Mouse (Mus musculus): ENCODE results near the gene Msmp. TPM values are rescaled to one million over a fixed set of nuclear protein-coding genes. Genes with fewer than 3 reads are reported as not detected.
"Not testable (repeated sequence)": the region's sequence is repeated elsewhere in the genome, so short reads cannot be mapped to it uniquely, and the experiment has no call there.

The Msmp gene
- polyA plus RNA-seq, 1 experiment from 2014 or later = 0.81 TPM

DNA sequence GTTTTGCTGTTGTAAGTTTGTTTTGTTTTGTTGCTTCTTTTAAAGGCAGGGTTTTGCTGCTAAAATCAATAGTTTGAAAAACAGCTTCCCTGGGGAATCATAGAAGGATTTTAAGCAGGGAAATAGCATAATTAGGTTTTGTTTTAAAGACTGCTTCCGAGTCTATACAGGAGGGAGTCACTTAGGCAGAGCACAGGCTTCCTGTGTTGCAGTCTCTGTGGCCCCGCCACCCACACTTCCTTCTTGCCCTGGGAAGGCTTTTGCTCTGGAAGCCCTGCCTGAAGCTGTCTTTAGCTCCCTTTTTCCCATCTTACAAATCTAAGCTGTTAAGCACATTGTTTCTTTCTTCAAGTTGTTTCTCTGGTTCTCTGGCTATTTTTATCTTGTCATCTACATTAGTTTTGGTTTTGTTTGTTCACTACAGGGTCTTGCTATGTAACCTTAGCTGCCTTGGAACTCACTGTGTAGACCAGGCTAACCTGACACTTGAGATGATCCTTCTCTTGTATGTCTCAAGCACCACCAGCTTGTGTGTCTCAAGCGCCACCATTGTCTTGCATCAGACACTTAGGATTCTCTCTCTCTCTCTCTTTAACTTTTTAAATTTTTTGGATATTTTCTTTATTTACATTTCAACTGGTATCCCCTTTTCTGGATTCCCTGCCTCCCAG lies 28.9 kb upstream of the Msmp start:
- ATAC-seq (replicated peaks) = no peak
- Histone ChIP-seq H3K9ac (replicated peaks) (no peak overlapping the region), H3K27me3 (no peaks in the 10 kb centered on the region), H3K4me1 (no peaks in the 10 kb centered on the region), H3K4me2 (replicated peaks) (no peak overlapping the region), H3K36me3 (no peaks in the 10 kb centered on the region), H3K4me3 (no peak overlapping the region), H3K27ac (replicated peaks) (no peak overlapping the region), H3K9me3 (no peaks in the 10 kb centered on the region)
- WGBS = 62% methylated on average over 3 of the region's 3 CpGs

DNA sequence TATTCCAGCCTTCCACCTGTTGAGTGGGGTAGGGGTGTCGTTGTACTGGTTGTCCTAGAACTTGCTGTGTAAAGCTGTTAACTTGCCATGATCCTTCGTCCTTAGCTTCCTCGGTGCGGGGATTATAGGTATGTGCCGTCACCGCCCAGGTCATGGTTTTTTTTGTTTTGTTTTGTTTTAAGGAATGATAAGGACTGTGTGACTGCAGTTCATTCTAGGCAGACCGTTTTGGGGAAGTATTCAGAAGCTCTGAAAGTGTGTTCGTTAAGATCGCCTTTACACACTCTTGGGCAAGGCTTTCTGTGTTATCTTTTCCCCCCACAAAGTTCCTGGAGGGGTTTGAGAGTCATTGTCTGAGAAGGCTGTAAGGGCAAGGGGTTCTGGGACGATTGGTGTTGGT lies 28.2 kb upstream of the Msmp start:
- no peaks in the 10 kb centered on the region for H3K4me1 ChIP-seq
- H3K9me3 ChIP-seq = no peaks in the 10 kb centered on the region
- no peak overlapping the region for H3K4me2 ChIP-seq (replicated peaks)
- H3K36me3 ChIP-seq = no peaks in the 10 kb centered on the region
- no peak overlapping the region for H3K4me3 ChIP-seq
- ATAC-seq (replicated peaks) = no peak
- H3K9ac ChIP-seq (replicated peaks) = no peak overlapping the region
- H3K27ac ChIP-seq (replicated peaks) = no peak overlapping the region
- 57% methylated on average over 10 of the region's 10 CpGs for WGBS
- H3K27me3 ChIP-seq = no peaks in the 10 kb centered on the region

DNA sequence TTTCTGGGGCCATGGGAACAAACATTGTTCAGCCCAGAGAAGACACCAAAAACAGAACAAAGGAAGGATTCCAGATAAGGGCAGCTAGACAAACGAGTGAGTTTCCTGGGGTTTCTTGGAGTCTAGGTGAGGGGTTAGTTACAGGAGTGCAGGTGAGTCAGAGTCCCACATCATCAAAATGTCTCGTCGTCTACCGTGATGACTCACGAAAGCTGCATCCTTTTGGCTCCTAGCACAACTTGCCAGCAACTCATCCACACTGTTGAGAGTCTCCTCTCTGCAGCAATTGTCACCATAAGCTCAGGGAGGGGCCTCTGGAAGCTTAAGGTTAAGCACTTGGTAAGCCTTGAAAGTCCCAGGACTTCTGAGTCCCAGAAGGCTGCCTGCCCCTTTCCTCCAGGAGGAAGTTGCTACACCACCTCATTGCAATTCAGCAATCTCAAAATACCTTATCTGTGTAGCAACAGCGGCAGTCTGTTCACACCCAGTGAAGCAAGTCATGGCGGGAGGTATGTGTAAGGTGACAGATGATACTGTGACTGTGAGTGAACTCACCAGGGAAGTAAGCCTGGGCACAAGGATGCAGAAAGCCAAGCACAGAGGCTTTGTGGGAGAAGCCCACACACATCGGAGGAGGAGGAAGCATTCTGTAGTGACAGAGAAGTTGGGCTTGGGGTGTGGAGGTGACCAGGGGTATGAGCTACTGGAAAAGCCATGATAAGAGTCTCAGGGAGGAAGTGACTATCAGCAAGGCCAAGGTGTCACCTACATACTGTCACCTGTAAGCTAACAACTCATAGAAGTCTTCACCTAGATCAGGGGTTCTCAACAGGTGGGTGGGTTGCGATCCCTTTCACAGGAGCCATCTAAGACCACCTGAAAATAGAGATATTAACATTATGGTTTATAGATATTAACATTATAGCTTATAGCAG lies 20.7 kb upstream of the Msmp start:
- Histone ChIP-seq H3K9ac (replicated peaks) (no peak overlapping the region), H3K4me1 (no peaks in the 10 kb centered on the region), H3K36me3 (no peaks in the 10 kb centered on the region), H3K4me3 (no peak overlapping the region), H3K4me2 (replicated peaks) (no peak overlapping the region), H3K27ac (replicated peaks) (no peak overlapping the region), H3K27me3 (no peaks in the 10 kb centered on the region), H3K9me3 (no peaks in the 10 kb centered on the region)
- WGBS = 82% methylated on average over 9 of the region's 9 CpGs
- no peak for ATAC-seq (replicated peaks)

DNA sequence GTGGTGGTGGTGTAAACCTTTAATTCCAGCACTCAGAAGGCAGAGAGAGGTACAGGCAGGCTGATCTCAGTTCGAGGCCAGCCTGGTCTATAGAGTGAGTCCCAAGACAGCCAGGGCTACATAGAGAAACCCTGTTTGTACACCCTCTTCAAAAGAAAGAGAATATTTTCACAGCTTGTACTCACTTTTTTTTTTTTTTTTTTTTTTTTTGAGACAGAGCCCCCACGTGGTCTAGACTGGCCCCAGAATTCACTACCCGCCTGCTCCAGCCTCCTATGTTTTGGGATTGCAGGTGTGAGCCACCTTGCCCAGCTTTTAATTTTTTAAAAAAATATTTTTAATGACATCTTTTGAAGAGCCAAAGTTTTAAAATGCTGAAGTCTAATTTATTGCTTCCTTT lies 19.8 kb upstream of the Msmp start:
- no peak overlapping the region for H3K27ac ChIP-seq (replicated peaks)
- H3K9ac ChIP-seq (replicated peaks) = no peak overlapping the region
- no peaks in the 10 kb centered on the region for H3K9me3 ChIP-seq
- H3K36me3 ChIP-seq = no peaks in the 10 kb centered on the region
- 73% methylated on average over 3 of the region's 3 CpGs for WGBS
- no peak for ATAC-seq (replicated peaks)
- no peaks in the 10 kb centered on the region for H3K27me3 ChIP-seq
- H3K4me3 ChIP-seq = no peak overlapping the region
- no peak overlapping the region for H3K4me2 ChIP-seq (replicated peaks)
- no peaks in the 10 kb centered on the region for H3K4me1 ChIP-seq

DNA sequence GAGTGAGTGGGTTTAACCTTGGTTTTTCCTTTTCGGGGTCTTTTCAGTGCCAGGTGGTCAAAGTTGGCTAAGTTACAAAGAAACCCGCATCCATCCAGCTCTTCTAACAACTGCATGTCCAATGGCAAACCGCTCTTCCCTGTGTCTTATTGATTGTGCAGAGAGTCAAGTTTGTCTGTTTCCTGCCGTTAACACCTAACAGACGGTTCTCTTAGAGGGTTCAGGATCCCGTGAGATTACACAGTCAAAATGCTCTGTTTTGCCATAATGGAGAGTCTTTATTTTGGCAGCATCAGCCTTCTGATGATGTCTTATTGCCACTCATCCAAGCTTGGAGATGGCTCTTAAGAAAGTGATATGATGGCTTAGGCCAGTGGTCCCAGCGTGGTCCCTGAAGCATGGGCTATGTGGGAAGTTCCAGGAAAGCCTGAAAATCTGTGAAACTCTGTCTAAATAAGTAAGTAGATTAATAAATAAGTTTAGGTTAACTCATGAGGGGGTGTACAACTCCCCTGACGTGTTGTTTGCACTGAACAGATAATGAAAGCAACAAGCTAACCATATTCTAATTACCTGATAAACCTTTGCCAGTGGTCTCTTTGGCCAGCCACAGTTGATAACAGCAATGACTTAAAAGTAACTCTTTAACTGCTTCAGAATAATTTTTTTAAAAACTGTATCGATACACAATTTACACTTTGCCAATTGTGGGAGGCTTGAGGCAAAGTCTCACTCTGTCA lies 16.1 kb upstream of the Msmp start:
- Histone ChIP-seq H3K9me3 (no peaks in the 10 kb centered on the region), H3K27me3 (no peaks in the 10 kb centered on the region), H3K4me3 (no peak overlapping the region), H3K27ac (replicated peaks) (no peak overlapping the region), H3K4me1 (no peaks in the 10 kb centered on the region), H3K36me3 (no peaks in the 10 kb centered on the region), H3K9ac (replicated peaks) (no peak overlapping the region), H3K4me2 (replicated peaks) (no peak overlapping the region)
- WGBS = 78% methylated on average over 9 of the region's 9 CpGs
- no peak for ATAC-seq (replicated peaks)

DNA sequence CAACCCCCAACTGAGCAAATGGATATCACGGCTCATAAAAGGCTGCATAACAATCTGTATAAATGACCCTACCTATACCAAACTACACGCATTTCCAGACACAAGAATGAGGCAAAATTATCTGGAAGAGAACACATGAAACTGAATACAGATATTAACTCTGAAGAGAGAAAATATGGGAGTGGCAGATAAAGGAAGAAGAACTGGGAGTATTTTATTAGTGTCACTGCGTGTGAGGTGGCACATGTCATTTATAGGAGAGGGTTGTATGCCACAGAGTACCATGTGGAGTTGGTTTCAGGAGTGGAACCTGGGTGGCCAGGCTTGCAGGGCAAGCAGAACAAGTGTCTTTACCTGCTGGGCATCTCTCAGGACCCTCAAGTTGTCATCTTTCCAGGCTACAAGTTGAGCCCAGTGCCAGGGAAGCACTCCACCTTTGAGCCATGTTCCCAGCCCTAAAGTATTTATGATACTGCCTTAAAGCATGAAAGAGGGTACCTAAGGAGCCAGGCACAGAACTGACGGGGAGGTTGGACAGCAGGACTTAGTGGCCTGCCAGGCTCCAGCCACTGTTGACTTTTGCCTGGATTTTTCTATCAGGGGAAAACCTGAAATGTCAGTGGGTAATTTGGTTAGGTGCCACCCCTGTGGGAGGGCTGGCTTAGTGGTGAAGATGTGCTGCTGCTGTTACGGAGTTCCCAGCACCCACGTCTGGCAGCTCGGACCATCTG lies 14.5 kb upstream of the Msmp start:
- H3K9ac ChIP-seq (replicated peaks) = no peak overlapping the region
- no peak overlapping the region for H3K27ac ChIP-seq (replicated peaks)
- WGBS = 88% methylated on average over 7 of the region's 7 CpGs
- no peak for ATAC-seq (replicated peaks)
- H3K27me3 ChIP-seq = no peaks in the 10 kb centered on the region
- H3K4me2 ChIP-seq (replicated peaks) = no peak overlapping the region
- H3K4me3 ChIP-seq = no peak overlapping the region
- H3K36me3 ChIP-seq = no peaks in the 10 kb centered on the region
- no peaks in the 10 kb centered on the region for H3K4me1 ChIP-seq
- H3K9me3 ChIP-seq = no peaks in the 10 kb centered on the region

DNA sequence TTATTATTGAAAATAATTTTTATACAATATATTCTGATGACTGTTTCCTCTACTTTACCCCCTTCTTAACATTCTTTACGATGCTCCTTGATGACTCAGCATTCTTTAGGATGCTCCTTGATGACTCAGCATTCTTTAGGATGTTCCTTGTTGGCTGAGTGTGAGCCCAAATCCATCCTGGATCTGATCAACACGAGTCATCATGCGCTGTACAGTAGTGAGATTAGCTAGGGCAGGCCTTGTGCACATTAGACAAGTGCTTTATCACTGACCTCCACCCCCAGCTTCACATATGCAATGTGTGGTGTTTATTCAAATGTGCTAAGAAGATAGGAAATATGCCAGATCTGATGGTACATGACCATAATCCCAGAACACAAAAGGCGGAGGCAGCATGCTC lies 13.9 kb upstream of the Msmp start:
- Histone ChIP-seq H3K4me2 (replicated peaks) (no peak overlapping the region), H3K9ac (replicated peaks) (no peak overlapping the region), H3K4me1 (no peaks in the 10 kb centered on the region), H3K27me3 (no peaks in the 10 kb centered on the region), H3K36me3 (no peaks in the 10 kb centered on the region), H3K4me3 (no peak overlapping the region), H3K9me3 (no peaks in the 10 kb centered on the region), H3K27ac (replicated peaks) (no peak overlapping the region)
- 80% methylated on average over 4 of the region's 4 CpGs for WGBS
- ATAC-seq (replicated peaks) = no peak

DNA sequence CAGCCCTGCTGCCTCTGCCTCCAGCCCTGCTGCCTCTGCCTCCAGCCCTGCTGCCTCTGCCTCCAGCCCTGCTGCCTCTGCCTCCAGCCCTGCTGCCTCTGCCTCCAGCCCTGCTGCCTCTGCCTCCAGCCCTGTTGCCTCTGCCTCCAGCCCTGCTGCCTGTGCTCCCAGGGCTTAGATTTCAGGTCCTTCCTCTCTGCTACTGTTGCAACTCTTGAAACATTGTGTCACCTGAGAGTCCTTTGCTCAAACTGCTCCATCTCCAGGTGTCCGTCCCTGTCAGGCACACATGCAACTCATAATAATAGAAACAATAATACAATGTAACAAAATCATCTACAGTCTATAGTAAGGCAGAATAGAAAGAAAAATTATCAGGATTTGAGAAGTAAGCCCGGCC lies 12.3 kb upstream of the Msmp start:
- WGBS = 78% methylated on average over 2 of the region's 2 CpGs
- not testable (repeated sequence) for ATAC-seq (replicated peaks); H3K4me2 ChIP-seq (replicated peaks); H3K4me1 ChIP-seq; H3K4me3 ChIP-seq; H3K27me3 ChIP-seq; H3K36me3 ChIP-seq; H3K9ac ChIP-seq (replicated peaks); H3K9me3 ChIP-seq; H3K27ac ChIP-seq (replicated peaks)

DNA sequence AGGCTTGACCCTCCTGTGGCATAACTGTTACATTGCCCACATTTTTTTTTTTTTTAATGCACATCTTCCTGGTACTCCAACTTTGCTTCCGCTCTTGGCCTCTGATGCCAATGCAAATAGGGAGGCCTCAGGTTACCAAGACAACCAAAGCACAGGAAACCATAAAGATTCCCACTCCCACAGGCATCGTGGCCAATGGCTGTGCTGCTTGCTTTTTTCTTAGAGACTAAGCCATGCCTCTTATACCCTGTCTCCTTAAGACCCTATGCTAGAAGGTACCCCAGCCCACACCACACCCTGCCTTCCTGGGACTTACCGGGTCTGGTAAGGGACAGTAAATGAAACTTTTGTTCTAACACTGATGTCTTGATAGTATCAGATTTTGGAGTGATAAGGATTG lies 9.2 kb upstream of the Msmp start:
- WGBS = 66% methylated on average over 3 of the region's 3 CpGs
- H3K4me1 ChIP-seq = no peaks in the 10 kb centered on the region
- H3K4me3 ChIP-seq = no peak overlapping the region

DNA sequence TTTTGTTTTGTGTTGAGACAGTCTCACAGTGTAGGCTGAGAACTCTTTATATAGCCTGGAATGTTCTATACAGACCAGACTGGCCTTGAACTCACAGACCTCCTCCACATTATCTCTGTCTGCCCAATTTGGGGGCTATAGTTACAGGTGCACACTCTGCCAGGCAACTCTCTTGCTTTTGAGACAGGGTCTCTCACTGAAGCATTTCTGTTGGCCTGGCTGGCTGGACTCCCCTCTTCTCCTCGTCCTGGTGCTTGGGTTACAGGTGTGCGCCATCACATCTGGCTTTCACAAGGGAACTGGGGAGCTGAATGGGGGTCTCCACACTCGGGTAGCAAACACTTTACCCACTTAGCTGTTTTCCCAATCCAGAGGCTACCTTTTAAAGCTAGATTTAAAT lies 7.7 kb upstream of the Msmp start:
- H3K4me2 ChIP-seq (replicated peaks) = no peak overlapping the region
- WGBS = 74% methylated on average over 3 of the region's 3 CpGs
- no peak overlapping the region for H3K27ac ChIP-seq (replicated peaks)
- no peak overlapping the region for H3K9ac ChIP-seq (replicated peaks)
- H3K36me3 ChIP-seq = no peaks in the 10 kb centered on the region
- no peaks in the 10 kb centered on the region for H3K4me1 ChIP-seq
- H3K27me3 ChIP-seq = no peaks in the 10 kb centered on the region
- no peak overlapping the region for H3K4me3 ChIP-seq
- ATAC-seq (replicated peaks) = no peak
- H3K9me3 ChIP-seq = no peaks in the 10 kb centered on the region

More for the DNA sequence above, 9.2 kb upstream of the Msmp start:
- Histone ChIP-seq H3K9me3 (no peaks in the 10 kb centered on the region), H3K27ac (replicated peaks) (no peak overlapping the region), H3K36me3 (no peaks in the 10 kb centered on the region), H3K27me3 (no peaks in the 10 kb centered on the region), H3K9ac (replicated peaks) (no peak overlapping the region), H3K4me2 (replicated peaks) (no peak overlapping the region)
- no peak for ATAC-seq (replicated peaks)

DNA sequence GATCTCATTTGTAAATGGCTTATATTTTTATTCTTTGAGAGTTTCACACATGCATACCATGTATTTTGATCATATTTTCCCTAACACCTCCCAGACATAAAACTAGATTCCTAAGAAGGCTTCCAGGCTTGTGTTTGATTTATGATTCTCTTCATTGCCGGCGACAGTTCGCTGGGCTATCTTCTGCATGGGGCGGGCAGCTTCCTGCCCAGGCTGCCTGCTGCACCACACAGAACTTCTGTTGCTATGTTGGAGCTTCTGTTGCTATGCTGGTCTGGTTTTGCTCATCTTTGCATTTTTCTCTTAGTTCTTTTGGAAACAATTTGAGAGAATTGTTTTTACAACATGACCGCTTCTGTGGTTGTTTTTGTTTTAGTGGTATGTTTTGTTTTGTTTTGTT lies 7.2 kb upstream of the Msmp start:
- Histone ChIP-seq H3K4me3 (no peak overlapping the region), H3K27me3 (no peaks in the 10 kb centered on the region), H3K9me3 (no peaks in the 10 kb centered on the region), H3K27ac (replicated peaks) (no peak overlapping the region), H3K4me2 (replicated peaks) (no peak overlapping the region), H3K4me1 (no peaks in the 10 kb centered on the region), H3K36me3 (no peaks in the 10 kb centered on the region), H3K9ac (replicated peaks) (no peak overlapping the region)
- no peak for ATAC-seq (replicated peaks)
- WGBS = 86% methylated on average over 5 of the region's 5 CpGs

DNA sequence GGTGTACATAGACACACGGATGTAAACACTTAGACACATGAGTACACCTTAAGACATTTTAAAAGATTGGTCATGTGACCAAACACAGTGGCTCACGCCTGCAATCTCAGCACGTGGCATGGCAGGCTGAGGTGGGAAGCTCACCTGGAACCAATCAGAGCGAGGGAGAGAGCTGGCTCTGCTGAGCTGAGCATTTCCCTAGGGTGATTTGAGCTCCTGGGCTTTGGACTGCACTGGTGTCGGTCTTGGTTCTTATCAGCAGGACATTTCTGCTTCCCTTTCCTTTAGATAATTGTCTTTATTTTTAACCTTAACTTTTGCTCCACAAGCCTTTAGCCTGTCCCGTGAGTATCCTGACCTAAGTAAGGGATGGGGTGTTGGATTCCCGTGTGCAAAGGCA lies 3.4 kb upstream of the Msmp start:
- ATAC-seq (replicated peaks) = no peak
- no peak overlapping the region for H3K9ac ChIP-seq (replicated peaks)
- no peaks in the 10 kb centered on the region for H3K27me3 ChIP-seq
- H3K4me1 ChIP-seq = no peaks in the 10 kb centered on the region
- WGBS = 65% methylated on average over 7 of the region's 7 CpGs
- peaks cover 12% of the 10 kb centered on the region for H3K36me3 ChIP-seq
- no peak overlapping the region for H3K27ac ChIP-seq (replicated peaks)
- H3K9me3 ChIP-seq = no peaks in the 10 kb centered on the region
- no peak overlapping the region for H3K4me2 ChIP-seq (replicated peaks)
- no peak overlapping the region for H3K4me3 ChIP-seq

Measured in forebrain, embryonic 15.5 days (tissue).